Mouse (Mus musculus) G1E (cell line): ENCODE data around the gene Mob2. TPM values are rescaled to one million over a fixed set of nuclear protein-coding genes. Genes with fewer than 3 reads are reported as not detected.

Experiments used
- ATAC-seq: 2 replicates; pipeline ENCODE4 v1.8.0; 2016; ENCODE audit warnings: mild to moderate bottlenecking; ENCODE audit not compliant: insufficient number of reproducible peaks, poor library complexity, low FRiP score, severe bottlenecking; ENCODE audit errors: extremely low read depth
- DNase-seq: peaks from one replicate; pipeline ENCODE4 v3.0.0; 2012; ENCODE audit warnings: low spot score
- H3K27me3 ChIP-seq: 2 replicates; pipeline ENCODE4 v1.6.1; 2012; ENCODE audit warnings: mild to moderate bottlenecking, low read length, inconsistent platforms; ENCODE audit not compliant: insufficient read depth
- H3K36me3 ChIP-seq: replicated peaks from 2 replicates; pipeline ENCODE3; 2012; ENCODE audit warnings: mild to moderate bottlenecking, inconsistent platforms
- H3K4me1 ChIP-seq: 2 replicates; pipeline ENCODE4 v1.6.1; 2012; ENCODE audit warnings: low read depth, low read length, inconsistent platforms, mixed read lengths; ENCODE audit not compliant: insufficient read depth
- H3K4me3 ChIP-seq: 2 replicates; pipeline ENCODE4 v1.5.1; 2012; ENCODE audit warnings: low read depth, mild to moderate bottlenecking, inconsistent platforms, low read length, moderate library complexity, mixed read lengths
- H3K9me3 ChIP-seq: replicated peaks from 2 replicates; pipeline ENCODE4 v1.6.1; 2012; ENCODE audit warnings: inconsistent platforms
- CTCF ChIP-seq: IDR thresholded peaks from 2 replicates; pipeline ENCODE4 v1.5.1; 2012; ENCODE audit warnings: low read depth, low read length, inconsistent platforms, mixed read lengths
- GATA1 ChIP-seq: IDR thresholded peaks from 2 replicates; pipeline ENCODE4 v1.6.1; 2012; ENCODE audit warnings: borderline replicate concordance, low read length, inconsistent platforms, mixed read lengths
- GATA2 ChIP-seq: IDR thresholded peaks from 2 replicates; pipeline ENCODE4 v1.6.1; 2012; ENCODE audit warnings: low read depth, low read length, inconsistent platforms, borderline replicate concordance
- POLR2AphosphoS5 ChIP-seq: IDR thresholded peaks from 2 replicates; pipeline ENCODE4 v1.6.1; 2012; ENCODE audit warnings: low read depth, low read length, inconsistent platforms; ENCODE audit not compliant: insufficient replicate concordance
- TAL1 ChIP-seq: conservative IDR thresholded peaks from 2 replicates; pipeline ENCODE4 v1.6.1; 2012; ENCODE audit warnings: low read depth, low read length, inconsistent platforms, mixed read lengths
- polyA plus RNA-seq: library from polyadenylated mRNA; stranded (reverse); fragments of >175 nt; gene quantifications from 2 replicates; pipeline ENCODE4 v1.2.3, GENCODE M21; 2012
- total RNA-seq, 2 experiments: library from RNA; stranded (forward) in 1 of 2; stranded (reverse) in 1 of 2; fragments of 200-1000 nt in 1 of 2; fragments of >200 nt in 1 of 2; fragmentation: Nextera tagmentation in 1 of 2; gene quantifications; 2 replicates each; pipeline ENCODE4 v1.2.3; 2014 to 2017

Gene Mob2
- total and polyA plus RNA-seq, 3 experiments, result 23.3 to 36.3 (median 33.9) TPM

DNA sequence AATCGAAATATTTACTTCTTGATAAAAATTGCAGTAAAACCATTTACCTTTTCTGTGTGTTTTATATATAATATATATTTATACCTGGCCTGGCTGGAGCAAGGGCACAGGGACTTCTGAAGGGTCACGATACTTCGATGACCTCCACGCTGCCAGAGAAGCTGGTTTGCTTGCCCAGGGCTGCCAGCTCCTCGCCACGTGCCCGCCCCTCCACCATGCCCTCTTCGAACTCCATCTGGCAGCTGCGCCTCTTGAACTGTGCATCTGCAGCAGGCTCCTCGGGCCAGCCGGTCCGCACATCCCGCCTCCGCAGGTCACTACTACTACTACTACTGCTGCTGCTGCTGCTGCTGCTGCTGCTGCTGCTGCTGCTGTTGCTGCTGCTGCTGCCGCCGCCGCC, 20.9 kb upstream of the Mob2 start:
- ATAC-seq (no peak), DNase-seq (no peak)
- no peak for TF ChIP-seq GATA1
- Histone ChIP-seq H3K9me3 (no peaks in the 10 kb centered on the region), H3K4me3 (no peak overlapping the region), H3K36me3 (no peaks in the 10 kb centered on the region), H3K4me1 (peaks cover 4% of the 10 kb centered on the region; the same call in 1 of the 2 replicates), H3K27me3 (peaks cover 39% of the 10 kb centered on the region)

DNA sequence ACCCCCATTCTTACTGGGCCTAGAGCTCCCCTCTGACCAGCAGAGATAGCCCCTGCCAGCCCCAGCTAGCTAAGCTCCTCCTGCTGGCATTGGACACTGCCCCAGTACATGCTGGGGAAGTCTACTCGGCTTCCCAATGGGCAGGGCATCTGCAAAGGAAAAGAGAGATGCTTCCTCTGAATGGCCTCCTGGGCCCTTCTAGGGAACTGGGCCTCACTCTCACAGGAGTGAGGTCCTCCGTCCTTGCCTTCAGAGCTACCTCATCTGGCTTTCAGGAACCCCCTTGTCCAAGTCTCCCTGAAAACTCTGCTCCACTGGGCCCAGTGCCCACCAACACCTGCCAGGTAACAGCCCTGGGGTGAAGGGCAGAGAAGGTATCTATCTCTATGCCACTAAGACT, 20.0 kb upstream of the Mob2 start:
- H3K9me3 ChIP-seq, result no peaks in the 10 kb centered on the region
- no peaks in the 10 kb centered on the region for H3K4me1 ChIP-seq
- H3K27me3 ChIP-seq, result peaks cover 43% of the 10 kb centered on the region
- no peak for ATAC-seq
- no peak for DNase-seq
- H3K4me3 ChIP-seq, result no peak overlapping the region
- H3K36me3 ChIP-seq, result no peaks in the 10 kb centered on the region
- TF ChIP-seq TAL1 (no peak), GATA2 (no peak), POLR2AphosphoS5 (no peak), CTCF (no peak), GATA1 (no peak)

DNA sequence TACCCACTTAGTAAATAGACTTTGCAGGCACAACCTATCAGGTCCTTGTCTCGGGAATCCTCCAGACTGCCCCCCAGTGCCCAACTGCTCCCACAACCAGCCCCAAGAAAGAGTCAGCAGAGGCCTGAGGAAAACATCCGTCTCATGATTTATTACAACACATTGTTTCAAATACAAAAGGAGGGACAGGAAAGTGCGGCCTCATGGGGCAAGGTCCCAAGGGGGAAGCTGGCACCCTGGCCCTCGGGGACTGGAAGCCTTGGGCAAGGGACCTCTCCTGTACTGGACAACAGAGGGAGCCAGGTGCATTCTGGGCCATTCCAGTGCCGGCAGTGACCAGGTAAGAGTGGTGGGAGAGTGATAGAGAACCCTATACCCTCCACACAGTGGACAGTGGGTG, 18.5 kb upstream of the Mob2 start:
- DNase-seq, result no peak
- H3K4me1 ChIP-seq, result no peaks in the 10 kb centered on the region
- no peaks in the 10 kb centered on the region for H3K36me3 ChIP-seq
- no peak for ATAC-seq
- H3K27me3 ChIP-seq, result peaks cover 46% of the 10 kb centered on the region
- no peak for TF ChIP-seq GATA2
- TF ChIP-seq POLR2AphosphoS5, result no peak
- TF ChIP-seq CTCF, result no peak
- TF ChIP-seq GATA1, result no peak
- no peak for TF ChIP-seq TAL1
- no peak overlapping the region for H3K4me3 ChIP-seq
- H3K9me3 ChIP-seq, result no peaks in the 10 kb centered on the region

DNA sequence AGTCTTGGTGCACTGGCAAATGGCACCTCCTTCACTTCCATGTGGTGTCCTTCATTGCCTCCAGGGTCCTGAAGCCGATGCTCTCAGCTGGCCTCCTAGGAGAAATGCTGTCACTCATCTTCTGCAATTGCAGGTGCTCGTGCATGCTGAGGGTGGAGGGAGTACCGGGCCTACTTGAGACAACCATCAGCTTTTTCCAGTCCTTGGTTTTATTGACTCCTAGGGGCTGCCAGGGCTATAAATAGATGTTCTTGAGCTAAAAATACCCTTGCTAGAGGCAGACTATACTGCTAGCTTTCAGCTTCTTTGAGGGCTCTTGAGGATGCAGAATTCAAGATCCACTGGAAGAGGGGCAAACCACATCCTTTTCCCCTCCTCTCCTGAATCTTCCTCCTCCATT, 16.3 kb upstream of the Mob2 start:
- no peak for TF ChIP-seq CTCF
- TF ChIP-seq POLR2AphosphoS5, result no peak
- TF ChIP-seq GATA1, result no peak
- TF ChIP-seq GATA2, result no peak
- no peak for TF ChIP-seq TAL1
- Histone ChIP-seq H3K9me3 (no peaks in the 10 kb centered on the region), H3K27me3 (peaks cover 35% of the 10 kb centered on the region), H3K4me1 (no peaks in the 10 kb centered on the region), H3K4me3 (no peak overlapping the region), H3K36me3 (no peaks in the 10 kb centered on the region)
- DNase-seq, result no peak
- ATAC-seq, result no peak

DNA sequence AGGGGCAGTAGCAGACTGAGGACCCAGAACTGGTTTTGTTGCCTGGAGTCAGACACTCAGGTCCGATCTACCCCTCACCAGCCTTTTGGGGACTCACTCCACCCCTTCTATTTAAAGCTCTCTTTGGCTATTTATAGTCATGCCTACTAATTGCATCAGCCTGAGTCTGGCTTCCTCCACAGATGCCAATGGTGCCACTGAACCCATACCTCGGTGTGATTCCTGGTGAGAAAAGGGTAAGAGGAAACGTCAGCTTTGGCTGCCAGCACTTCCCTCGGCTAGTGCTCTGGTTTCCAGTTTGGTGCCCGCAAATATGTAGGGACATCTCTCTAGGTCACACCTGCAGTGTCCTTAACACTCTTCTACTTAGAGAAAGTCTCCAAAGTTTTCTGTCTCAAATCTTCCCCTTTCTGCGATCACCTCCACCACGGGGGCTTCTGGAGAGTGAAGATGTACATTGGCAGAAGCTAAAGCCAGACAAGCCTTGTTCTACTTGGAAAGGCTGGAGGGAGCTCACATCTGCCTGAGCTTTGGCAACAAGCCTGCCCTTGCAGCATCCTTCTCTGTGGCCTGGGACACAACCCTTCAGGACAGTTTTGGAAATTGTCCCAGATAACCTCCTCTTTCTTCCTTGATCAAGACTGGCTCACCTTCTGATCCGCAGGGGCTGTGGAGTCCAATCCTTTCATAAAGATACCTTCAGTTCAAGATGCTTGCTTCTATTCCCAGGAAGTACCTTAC, 13.5 kb upstream of the Mob2 start:
- H3K9me3 ChIP-seq, result no peaks in the 10 kb centered on the region
- DNase-seq (no peak), ATAC-seq (no peak)
- 0 out of 2 replicates have a peak, but pooled peaks cover 2% of the 10 kb centered on the region for H3K4me1 ChIP-seq
- no peak overlapping the region for H3K4me3 ChIP-seq
- H3K27me3 ChIP-seq, result peaks cover 44% of the 10 kb centered on the region
- TF ChIP-seq GATA2 (no peak), TAL1 (no peak), GATA1 (no peak)
- H3K36me3 ChIP-seq, result no peaks in the 10 kb centered on the region

DNA sequence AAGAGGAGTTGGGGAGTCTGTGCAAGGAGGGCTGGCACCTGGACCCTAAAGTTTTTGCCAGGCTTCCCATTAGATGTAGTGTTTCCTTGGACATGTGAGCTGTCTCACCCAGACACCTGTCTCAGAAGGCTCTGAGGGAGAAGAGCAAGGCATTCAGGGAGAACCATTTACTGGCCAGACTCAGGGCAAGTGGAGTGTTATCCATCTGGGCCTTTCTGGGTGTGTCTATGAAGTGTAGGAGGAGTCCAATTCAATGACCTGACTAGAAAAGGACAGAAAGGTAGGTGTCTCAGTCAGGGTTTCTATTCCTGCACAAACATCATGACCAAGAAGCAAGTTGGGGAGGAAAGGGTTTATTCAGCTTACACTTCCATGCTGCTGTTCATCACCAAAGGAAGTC, 10.9 kb upstream of the Mob2 start:
- DNase-seq, result no peak
- ATAC-seq, result no peak
- Histone ChIP-seq H3K4me1 (0 out of 2 replicates have a peak, but pooled peaks cover 2% of the 10 kb centered on the region), H3K36me3 (no peaks in the 10 kb centered on the region), H3K4me3 (no peak overlapping the region), H3K9me3 (no peaks in the 10 kb centered on the region), H3K27me3 (peaks cover 51% of the 10 kb centered on the region)
- TF ChIP-seq GATA1 (no peak), CTCF (no peak), POLR2AphosphoS5 (no peak), TAL1 (no peak), GATA2 (no peak)

DNA sequence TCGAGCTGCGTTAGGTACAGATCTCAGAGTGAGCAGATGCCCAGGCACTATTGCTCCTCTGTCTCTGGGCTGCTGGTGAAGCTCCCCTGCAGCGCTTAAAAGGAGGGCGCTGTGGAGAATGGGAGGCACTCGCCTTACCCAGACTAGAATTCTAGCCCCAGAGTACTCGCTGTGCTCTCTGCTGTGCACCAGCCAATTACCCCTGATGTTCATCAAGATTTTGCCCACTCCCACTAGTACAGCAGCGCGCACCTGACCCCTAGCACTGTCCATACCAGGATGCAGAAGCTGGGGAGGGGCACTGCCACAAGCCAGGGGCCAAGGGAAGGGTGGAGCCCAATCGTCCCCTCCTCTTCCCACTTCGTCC, 10.3 kb upstream of the Mob2 start:
- Histone ChIP-seq H3K27me3 (peaks cover 48% of the 10 kb centered on the region), H3K9me3 (no peaks in the 10 kb centered on the region), H3K4me1 (0 out of 2 replicates have a peak, but pooled peaks cover 2% of the 10 kb centered on the region), H3K4me3 (no peak overlapping the region), H3K36me3 (no peaks in the 10 kb centered on the region)
- DNase-seq, result no peak
- no peak for TF ChIP-seq TAL1
- no peak for TF ChIP-seq GATA2
- TF ChIP-seq POLR2AphosphoS5, result no peak
- TF ChIP-seq CTCF, result no peak
- TF ChIP-seq GATA1, result no peak
- ATAC-seq, result no peak
